Mouse (Mus musculus) ovary, postnatal 10 days (tissue): ENCODE measurements around the gene Clstn2.

ENCODE experiments used
- DNase-seq: peaks from one replicate; pipeline ENCODE4 v3.0.0; 2022; ENCODE audit warnings: low spot score

Gene Clstn2

DNA sequence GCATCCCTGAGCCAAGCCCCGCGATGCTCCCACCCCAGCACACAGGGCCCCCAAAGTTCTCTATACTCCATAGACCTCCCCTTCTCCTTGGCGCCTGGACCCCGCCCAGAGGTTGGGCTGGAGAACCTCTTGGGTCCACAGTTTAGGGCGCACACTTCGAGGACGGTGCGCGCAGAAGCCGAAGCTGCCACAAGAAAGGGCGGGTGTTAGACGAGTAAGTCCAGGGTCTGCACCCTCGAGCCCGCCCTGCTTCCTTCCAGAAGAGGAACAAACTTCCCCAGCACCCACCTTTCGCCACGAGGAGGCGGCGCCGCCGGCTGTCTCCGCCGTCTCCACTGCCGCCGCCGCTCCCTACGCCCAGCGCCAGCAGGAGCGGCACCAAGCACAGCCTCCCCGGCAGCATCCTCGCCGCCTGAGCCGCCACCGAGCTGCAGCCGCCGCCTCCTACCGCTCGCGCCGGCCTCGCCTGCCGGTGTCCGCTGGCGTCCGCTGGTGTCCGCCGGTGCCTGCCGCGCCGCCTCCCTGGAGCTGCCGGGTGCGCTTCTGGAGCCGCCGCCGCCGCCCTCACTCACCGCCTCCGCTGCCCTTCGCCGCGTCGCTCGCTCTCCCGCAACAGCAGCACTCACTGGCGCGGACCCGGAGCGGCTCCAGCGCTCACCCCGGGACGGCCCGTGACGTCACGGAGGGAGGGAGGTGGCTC, at the start of gene Clstn2:
Gene Clstn2 (minus strand): TSS at position 609 of the 700 bp plus-strand sequence.
- DNase-seq, result peak; percentile 19

DNA sequence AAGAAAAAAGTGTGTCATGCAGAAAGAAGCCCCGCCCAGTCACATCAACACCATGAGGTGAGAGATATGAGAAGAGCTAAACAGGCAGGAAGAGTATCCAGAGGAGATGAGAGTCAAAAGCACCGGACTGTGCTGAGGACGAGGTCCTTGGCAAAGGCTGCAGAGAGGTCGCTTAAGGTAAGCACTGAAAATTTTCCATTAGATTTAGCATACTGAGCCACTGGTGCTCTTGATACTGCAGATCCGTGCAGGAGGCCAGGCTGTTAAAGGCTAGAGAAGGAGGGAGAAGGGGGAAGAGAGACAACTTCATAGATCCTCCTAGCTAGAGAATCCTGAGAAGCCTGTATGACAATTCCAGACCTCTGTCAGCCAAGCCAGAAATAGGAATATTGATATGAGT, 34.8 kb upstream of the Clstn2 start:
- DNase-seq, result no peak

DNA sequence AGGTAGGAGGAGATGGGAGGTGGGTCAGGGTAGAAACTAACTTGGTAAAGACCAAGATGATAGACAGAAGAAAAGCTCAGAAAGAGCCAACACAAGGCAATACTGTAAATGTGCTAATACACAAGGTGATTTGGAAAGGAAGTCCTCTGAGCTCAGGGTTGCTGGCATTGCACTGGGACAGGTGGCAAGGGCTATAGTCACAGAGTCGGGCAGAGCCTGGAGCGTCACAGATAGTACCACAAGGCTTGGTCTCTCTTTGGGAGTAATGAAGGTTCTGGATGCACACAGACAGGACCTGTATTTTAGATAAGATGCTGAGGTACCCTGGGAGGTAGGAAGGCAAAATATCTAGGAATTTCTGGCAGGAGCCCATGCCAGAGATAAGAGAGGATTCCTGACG, 28.7 kb upstream of the Clstn2 start:
- no peak for DNase-seq

DNA sequence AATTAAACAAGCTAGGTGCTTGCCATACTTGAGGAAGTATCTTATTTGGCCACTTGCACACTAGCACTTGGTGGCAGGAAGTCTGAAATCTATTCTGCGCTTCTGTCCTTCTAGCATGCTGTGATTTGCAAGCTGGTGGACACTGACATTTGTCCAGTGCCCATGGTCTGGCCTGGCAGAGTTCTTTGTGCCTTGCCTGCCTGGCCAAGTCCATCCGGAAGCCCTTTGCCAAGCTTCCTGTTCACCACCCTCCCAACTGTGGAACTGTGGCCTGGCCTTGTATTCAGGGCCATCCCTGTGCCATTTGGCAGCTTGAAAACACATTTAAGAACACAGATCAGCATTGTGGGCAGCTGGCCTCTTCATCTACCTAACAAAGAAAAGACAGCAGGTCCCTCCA, 24.3 kb upstream of the Clstn2 start:
- DNase-seq, result no peak

DNA sequence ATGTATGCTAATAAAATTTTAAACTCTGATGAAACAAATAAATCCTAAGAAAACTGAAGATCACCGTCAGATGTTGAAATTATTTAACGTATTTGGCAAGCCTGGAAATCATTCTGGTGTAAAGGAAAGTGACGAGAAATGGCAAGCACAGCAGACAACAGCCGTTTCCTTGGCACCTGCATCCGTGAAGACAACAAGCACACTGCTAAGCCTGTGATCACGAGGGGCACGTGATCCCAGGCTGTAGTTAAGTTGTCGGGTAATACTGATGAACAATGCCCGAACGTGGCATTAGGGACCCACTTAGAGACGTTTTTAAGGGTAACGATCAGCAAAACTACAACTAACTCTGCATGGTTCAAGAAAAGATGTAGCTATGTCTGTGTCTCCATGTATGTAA, 18.4 kb upstream of the Clstn2 start:
- no peak for DNase-seq

DNA sequence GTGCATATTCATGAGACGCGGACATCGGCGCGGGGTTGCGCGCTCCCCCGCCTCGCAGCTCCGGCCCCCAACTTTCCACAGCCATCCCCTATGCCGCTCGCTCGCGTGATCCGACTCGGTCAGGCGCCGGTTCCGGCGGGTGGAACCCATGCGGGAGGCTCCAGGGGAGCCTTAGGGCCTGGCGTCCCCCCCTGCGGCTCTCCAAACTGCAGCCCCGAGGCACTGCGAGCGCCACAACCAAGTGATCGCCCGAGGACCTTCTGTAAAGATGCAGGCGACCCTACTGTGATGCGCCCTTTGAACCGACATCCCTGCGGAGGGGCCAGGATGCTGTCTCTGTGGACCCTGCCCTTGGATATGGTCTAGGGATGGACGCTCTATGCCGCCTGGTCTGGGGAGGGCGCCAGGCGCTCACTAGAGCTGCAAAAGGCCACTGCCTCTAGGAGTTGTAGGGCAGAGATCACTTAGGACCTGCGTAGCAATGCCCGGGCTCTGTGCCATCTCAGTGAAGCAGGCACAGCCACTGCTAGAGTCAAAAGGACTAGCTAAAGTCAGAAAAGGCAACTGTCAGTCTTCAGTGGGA, 383 bp upstream of the Clstn2 start:
- no peak for DNase-seq

DNA sequence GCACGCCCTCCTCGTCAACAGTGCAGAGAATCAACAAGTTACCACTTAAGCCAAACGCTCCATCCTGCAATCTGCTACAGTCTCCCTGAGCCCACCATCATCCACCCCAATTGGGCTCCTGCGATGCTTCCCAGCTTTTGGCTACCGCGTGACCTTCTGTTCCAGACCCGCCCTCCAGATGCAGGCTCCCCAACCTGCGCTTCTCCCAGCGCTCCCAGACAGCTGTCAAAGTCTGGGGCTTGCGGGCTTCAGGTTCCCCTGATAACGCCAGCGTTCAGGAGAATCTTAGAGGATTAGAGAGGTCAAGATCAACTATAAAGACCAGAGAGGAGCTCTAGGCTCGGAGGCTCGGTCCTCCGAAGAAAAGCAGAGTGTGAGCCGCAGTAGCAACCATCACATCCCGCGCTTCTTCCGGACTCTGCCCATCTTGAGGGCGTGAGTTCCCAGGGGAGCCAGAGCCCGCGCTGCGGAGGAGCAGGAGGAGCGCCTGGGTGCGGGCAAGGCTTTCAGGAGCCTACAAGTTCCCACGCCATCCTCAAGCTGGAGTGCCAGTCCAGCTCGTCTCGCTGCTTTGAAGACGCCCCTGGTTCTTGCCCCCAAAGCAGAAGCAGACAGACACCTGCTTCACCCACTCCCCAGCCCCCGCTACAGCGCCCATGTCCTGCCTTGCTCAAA, 946 bp downstream of the Clstn2 start:
- DNase-seq, result no peak

DNA sequence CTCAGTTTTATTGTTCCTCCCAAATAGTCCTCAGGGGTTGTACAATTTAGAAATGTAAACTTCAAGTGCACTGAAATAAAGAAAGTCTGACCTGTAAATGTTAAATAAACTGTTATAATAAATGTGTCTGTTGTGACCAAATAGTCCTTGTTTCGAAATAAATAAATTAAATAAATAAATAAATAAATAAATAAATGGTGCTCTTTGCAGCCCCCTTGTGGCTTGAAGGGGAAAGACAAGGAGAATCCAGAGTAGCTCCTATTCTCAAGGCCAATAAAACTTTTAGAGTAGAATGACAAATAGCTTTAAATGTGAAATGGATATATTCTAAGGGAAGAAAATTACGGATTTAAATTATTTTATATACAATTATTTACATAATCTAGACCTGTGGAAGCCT, 2.3 kb downstream of the Clstn2 start:
- no peak for DNase-seq

DNA sequence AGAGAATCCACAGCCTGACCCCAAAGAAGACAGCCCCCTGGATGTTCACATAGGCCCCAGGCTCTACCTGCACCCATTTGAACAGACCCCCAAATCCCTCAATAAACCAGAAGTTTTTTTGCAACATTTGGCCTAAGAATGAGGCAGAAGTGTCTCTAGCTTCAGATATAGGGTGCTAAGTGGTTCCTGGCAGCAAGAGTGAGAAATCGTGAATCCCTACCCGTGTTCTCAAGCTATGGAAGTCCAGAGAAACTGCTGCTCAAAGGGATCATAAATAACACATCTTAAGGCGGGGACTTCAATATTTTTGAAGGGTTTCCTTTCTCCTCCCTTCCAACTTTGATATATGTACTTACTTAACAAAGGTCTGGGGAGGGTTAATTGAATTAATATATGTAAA, 7.4 kb downstream of the Clstn2 start:
- no peak for DNase-seq

DNA sequence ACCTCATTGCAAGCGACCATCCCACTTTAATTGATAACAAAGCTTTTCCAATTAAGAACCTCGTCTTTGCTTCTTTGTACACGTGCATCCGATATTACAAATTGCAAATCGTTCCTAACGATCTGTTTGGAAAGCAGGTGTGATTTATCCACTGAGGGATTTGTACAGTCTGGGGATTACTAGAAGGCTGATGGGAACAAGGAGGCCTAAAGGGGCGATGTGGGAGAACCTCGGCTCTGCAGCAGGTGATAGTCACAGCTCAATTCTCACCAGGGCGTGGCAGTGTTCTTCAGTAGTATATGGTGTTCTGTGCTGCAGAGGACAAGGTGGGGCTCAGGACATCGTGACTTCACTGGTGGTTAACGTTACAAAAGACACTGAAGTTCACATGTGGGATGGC, 9.9 kb downstream of the Clstn2 start:
- no peak for DNase-seq

DNA sequence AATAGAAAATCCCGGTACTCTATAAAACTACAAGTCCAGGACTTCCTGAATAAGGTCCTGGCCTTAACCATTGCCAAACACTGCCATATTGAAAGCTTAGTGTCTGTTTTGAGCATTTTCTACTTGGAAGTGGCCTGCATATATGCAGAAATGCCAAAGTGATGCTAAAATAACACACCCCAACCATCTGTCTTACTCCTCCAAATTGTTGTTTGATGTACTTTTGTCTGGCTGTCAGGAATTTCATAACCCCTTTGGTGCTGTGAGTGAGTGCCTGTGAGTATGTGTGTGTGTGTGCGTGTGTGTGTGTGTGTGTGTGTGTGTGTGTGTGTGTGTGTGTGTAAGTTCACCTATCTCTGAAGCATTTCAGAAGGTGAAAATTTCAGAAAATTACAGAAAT, 13.1 kb downstream of the Clstn2 start:
- DNase-seq, result no peak

DNA sequence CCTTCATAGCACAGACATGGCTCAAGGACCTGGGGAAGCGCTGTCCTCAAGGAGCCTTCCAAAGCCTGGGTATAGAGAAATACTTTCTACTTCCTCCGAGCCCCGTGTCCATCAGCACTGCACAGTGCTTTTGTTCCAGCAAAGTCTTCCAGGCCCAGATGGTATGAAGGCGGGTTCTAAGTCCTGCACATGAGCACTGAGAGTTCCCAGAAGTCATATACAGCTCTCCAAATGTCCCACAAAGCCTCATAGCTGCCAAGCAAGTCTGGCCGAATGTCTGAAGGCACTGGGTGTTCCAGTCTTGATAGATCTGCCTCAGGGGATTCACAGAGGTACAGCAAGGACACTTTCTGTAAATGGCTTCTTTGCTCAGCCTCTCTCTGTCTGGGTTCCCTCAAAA, 14.3 kb downstream of the Clstn2 start:
- no peak for DNase-seq

DNA sequence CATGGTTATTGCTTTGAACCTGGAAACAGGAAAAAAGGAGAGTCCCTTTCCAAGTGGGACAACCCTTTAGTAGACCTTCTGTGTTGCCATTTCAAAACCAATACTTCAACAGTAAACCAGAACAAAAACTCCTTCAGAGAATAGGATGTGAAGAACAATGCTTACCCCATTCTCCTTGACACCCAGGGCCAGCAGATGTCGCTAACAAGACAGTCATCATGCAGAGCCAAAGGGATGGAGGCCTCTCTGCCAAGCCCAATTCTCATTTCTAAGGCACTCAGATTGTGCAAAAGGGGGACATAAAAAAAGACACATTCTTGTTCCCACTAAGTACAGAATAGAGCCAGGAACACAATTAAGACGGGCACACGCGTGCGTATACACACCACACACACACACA, 16.4 kb downstream of the Clstn2 start:
- no peak for DNase-seq

DNA sequence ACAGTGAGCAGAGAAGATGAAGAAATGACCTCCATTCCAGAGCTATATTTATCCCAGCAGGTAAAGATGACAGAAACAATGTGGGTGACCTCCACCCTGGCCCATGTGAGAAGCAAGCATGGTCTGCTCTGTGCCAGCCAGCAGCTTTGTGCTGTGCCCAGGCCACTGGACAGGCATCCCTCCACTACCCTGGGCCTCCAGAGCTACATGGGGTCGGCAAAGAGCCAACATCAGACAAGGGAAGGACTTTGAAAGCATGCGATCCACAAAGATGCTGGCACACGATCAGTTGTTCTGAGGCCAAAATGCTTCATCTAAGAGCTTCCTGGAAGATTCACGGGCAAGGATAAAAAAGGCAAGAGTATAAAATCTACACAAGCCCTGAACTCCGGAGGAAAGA, 36.6 kb downstream of the Clstn2 start:
- DNase-seq, result no peak

DNA sequence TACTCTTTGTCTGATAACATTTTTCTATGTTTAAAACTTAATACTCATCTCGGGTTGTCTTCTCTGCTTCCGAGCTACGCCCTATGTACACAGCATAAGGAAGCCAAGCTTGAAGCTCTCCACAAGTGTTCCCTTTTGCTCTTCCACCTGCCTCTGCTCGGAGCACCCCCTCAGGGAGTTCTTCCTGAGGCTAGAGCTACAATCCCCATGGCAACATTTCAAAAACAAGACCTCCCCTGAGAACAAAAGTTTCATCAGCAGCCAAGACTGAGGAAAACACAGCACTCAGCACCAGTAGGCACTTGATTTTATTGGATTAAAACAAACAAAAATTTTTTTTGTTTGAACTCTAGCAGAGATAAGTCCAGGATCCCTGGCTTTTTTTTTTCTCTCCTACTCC, 37.3 kb downstream of the Clstn2 start:
- no peak for DNase-seq

DNA sequence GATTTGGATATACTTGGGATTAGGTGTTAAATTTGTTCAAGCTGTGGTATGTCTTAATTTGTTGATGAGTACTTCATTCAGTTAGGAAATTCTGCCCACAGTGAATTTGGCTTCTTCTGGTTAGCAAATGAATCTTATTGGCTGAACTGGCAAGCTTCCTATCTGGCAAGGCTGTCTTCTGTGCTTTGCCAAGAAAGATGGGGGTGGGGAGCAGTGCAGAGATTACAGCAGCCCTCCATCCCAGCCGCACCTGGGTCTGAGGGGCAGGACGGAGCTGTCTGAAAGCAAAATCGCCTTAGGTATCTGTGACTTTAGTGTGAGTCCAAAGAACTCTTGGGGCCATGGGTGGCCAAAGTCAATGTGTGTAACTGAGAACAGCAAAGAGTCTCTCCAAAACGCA, 40.9 kb downstream of the Clstn2 start:
- no peak for DNase-seq

DNA sequence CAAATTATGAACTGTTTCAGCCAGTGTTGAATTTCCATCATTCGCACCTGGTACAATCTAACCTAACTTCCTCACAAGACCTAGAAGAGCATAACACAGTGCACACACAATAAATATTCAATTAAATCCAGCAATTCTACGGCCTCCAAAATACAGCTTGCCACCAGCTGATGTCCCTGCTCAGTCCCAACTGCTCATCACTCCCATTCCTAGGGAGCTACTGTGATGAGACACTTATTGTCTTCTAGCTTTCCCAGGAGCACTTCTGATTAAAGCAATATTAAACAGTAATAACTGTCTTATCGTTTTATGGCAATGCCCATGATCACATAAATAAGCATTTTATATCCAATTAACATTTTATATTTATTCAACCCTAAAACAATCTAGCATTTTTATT, 55.6 kb downstream of the Clstn2 start:
- DNase-seq, result no peak

DNA sequence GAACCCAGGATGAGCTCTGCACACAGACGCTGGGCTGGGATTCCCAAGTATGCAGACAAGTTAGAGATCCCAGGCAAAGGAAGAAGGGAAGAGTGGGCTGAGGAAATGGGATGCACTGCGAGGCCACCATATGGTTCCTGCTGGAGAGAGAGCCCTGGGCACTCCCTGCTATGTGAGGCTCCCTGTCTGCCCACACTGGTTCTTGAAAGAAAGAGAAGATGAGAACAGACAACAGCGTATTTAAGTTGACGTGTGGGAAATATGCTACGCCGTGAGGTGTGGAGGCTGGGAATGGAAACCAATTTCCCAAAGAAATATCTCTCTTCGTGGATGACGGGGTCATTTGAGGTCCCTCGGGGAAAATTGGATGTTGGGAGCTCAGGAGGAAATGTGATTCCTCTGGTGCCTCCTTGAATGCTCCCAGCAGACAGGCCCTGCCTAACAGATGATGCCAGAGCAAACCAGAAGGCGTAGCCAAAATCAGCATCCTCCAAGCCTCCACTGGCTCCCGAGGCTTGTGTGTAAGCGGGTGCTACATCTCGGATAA, 58.1 kb downstream of the Clstn2 start:
- no peak for DNase-seq

DNA sequence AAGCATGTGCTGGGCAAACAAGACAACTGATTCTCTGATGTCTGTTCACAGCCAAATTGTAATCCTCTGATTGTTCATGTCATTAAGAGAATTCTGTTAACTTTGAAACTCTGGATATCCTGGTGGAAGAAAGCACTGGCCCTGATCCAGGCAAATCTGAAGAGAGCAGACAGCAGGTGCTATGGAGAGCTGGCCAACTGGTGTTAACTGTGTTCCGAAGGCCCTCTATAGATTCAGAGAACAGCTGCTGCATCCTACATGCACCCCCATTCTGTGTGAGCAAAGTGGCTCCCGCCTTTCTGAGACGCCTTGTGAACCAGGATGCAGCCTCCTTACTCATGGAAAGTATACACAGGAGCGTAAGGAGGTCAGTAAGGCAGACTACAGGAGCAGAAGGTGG, 66.3 kb downstream of the Clstn2 start:
- no peak for DNase-seq

DNA sequence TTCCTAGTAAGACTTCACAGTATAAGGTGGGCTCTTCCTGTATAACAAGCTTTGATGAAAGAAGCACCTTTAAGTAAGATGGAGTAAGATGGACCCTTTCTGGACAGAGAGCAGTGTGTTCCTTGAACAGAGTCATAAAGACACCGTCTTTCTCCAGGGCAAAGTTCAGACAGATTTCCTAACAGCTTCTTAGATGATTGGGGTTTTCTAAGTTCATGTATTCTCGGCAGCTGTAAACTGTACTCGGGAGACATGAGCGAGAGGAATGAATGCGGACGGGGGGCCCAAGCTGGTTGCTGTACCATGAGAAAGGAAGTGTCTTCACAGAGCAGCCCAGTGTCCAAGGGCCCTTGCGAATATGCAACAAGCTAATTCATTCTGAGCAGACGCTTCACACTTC, 75.5 kb downstream of the Clstn2 start:
- no peak for DNase-seq

DNA sequence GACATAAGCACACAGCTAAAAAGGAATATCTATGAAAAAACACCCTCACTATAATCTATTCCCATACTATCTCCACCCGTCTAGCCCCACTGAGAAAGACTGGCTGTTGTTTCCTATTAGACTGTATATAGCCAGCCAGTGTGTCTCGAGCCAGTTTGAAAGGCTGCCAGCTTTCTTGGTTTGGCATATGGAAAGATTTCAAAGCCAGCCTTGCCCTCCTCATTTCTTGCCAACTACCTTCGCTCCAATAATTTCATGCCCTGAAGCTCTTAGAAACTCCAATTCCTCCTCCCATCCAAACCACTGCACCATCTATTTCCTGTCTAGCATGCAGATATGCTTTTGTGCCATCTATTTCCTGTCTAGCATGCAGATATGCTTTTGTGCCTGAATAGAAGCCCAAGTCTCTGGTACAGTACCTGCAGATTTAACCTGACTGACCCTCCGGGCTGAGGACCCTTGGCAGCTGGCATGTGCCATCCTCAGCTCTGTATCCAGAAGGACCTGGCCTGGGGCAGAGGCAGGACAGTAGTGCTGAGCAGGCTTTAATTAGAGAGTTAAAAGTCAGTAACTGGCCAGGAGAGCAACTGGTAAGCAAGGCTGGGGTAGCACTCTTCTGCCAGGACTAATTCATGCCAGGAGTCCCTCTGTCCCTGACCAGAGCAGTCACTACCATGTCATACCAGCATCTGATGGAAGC, 76.4 kb downstream of the Clstn2 start:
- no peak for DNase-seq

DNA sequence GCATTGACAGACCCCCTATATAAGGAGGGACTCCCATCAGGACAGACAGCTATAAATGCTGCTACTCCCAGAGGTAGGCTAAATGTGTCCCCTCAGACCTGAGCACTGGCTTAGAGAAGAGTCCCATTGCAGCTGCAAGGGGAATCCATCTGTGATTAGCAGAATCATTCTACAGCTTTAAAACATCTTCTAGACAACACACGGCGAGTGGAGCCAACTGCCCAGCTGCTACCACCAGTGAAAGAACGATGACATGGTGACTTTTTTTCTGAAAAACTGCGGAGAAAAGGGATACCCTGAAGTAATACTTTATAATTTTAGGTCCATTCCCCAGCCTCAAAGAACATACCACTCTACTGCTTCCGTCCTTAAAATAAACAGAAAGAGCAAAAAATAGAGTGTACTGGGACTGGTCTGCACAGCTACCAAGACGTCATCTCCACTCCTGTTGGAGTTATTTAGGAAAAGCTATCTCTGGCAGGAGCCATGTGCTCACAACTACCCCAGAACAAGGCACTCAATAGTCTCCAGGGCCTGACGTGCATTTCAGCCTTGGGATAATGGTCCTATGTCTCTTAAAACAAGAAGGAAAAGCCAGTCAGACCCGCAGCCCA, 79.1 kb downstream of the Clstn2 start:
- no peak for DNase-seq
